Mouse (Mus musculus): Measurements from ENCODE around the gene Map3k7cl. TPM values are rescaled to one million over a fixed set of nuclear protein-coding genes. Genes with fewer than 3 reads are reported as not detected.

Gene Map3k7cl
- polyA plus RNA-seq, 1 experiment from 2014 or later = 0.15 TPM

DNA sequence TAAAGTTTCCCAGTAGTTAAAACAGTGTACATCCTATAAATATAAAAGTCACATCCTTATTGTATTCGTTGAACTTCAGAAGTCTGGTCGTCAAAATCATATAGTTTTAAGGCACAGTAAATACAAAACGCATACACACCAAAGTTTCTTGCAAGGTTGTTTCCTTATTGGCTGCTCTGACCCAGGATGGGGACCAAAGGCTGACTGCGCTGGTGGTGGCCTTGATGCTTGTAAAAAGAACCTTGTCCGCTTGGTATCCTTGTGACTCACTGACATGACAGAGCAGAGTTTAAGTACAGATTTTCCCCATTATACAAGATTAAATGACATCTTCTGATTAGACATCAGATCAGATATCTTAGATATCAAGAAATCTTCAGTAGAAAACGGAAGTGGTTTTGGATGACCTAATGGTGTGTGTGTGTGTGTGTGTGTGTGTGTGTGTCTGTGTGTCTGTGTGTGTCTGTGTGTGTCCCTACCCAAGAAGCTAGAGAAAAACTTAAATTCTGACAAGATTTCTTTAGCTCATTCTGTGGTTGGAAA is 82.2 kb downstream of the Map3k7cl start:
- Histone ChIP-seq H3K27me3 (ENCODE audit: control insufficient read depth, insufficient read depth, low read length) (no peaks in the 10 kb centered on the region), H3K9ac (ENCODE audit: low read length) (no peak overlapping the region), H3K4me2 (ENCODE audit: low read depth, low read length, severe bottlenecking) (no peak overlapping the region), H3K4me3 (ENCODE audit: low read depth, low read length) (no peak overlapping the region), H3K36me3 (ENCODE audit: control insufficient read depth, insufficient read depth, low read length) (no peaks in the 10 kb centered on the region), H3K4me1 (replicated peaks; ENCODE audit: control insufficient read depth, insufficient read depth, low read length) (no peaks in the 10 kb centered on the region), H3K9me3 (ENCODE audit: control insufficient read depth, low read length) (no peaks in the 10 kb centered on the region), H3K27ac (ENCODE audit: low read depth, low read length) (no peak overlapping the region)
- DNase-seq (ENCODE audit: low spot score) (no peak), ATAC-seq (replicated peaks; ENCODE audit: low FRiP score) (no peak)
- WGBS = 91% methylated on average over 6 of the region's 6 CpGs

DNA sequence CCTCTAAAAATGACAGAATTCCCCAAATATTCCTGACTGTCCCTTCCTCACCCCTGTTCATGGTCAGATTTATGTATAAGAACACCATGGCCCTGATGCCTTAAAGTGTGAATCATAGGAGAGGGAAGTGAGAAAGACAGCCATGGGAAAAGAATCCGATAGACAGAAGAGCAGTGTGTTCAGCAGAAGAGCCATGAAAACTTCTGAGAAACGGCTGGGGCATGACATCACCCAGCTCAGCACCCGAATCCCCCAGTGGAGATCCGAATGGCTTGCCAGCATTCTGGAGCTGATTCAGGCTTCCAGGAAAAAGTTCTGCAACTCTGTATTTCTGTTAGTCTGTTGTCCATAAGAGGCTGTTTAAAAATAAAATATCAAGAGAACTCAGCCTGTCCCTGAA is 82.7 kb downstream of the Map3k7cl start:
- H3K4me2 ChIP-seq (ENCODE audit: low read depth, low read length, severe bottlenecking) = no peak overlapping the region
- no peaks in the 10 kb centered on the region for H3K9me3 ChIP-seq (ENCODE audit: control insufficient read depth, low read length)
- ATAC-seq (replicated peaks; ENCODE audit: low FRiP score) (no peak), DNase-seq (ENCODE audit: low spot score) (no peak)
- no peaks in the 10 kb centered on the region for H3K27me3 ChIP-seq (ENCODE audit: control insufficient read depth, insufficient read depth, low read length)
- H3K9ac ChIP-seq (ENCODE audit: low read length) = no peak overlapping the region
- H3K4me3 ChIP-seq (ENCODE audit: low read depth, low read length) = no peak overlapping the region
- WGBS = 78% methylated on average over 4 of the region's 4 CpGs
- no peak overlapping the region for H3K27ac ChIP-seq (ENCODE audit: low read depth, low read length)
- no peaks in the 10 kb centered on the region for H3K4me1 ChIP-seq (replicated peaks; ENCODE audit: control insufficient read depth, insufficient read depth, low read length)
- no peaks in the 10 kb centered on the region for H3K36me3 ChIP-seq (ENCODE audit: control insufficient read depth, insufficient read depth, low read length)

DNA sequence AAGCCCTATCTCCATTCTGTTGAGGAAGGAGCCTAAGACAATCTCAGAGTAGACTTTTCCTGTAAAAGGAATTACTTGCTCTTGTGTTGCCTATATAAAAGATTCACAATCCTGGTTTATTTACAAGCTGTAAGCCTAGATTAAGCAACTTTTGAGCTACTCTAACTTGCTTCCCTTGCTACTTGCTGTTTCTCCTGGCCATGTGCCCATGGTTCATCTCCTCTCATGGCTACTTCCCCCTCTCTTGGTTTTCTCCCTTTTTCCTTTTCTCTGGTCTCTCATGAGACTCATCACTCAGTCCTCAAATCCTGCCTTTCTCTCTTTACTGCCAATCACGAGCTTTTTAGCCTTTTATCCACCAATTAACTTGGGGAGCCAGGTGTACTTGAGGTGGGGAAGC is 85.0 kb downstream of the Map3k7cl start:
- H3K4me1 ChIP-seq (replicated peaks; ENCODE audit: control insufficient read depth, insufficient read depth, low read length) = no peaks in the 10 kb centered on the region
- no peaks in the 10 kb centered on the region for H3K27me3 ChIP-seq (ENCODE audit: control insufficient read depth, insufficient read depth, low read length)
- no peak overlapping the region for H3K27ac ChIP-seq (ENCODE audit: low read depth, low read length)
- no peaks in the 10 kb centered on the region for H3K9me3 ChIP-seq (ENCODE audit: control insufficient read depth, low read length)
- no peak overlapping the region for H3K4me3 ChIP-seq (ENCODE audit: low read depth, low read length)
- H3K9ac ChIP-seq (ENCODE audit: low read length) = no peak overlapping the region
- ATAC-seq (replicated peaks; ENCODE audit: low FRiP score) (no peak), DNase-seq (ENCODE audit: low spot score) (no peak)
- WGBS = 65% methylated on average over 1 of the region's 1 CpGs
- no peak overlapping the region for H3K4me2 ChIP-seq (ENCODE audit: low read depth, low read length, severe bottlenecking)
- H3K36me3 ChIP-seq (ENCODE audit: control insufficient read depth, insufficient read depth, low read length) = no peaks in the 10 kb centered on the region

GRCm38 (mm10) chr16:87642234-87642633 is 89.1 kb downstream of the Map3k7cl start:
- Histone ChIP-seq H3K27me3 (ENCODE audit: control insufficient read depth, insufficient read depth, low read length) (no peaks in the 10 kb centered on the region), H3K4me2 (ENCODE audit: low read depth, low read length, severe bottlenecking) (no peak overlapping the region), H3K27ac (ENCODE audit: low read depth, low read length) (no peak overlapping the region), H3K4me3 (ENCODE audit: low read depth, low read length) (no peak overlapping the region), H3K4me1 (replicated peaks; ENCODE audit: control insufficient read depth, insufficient read depth, low read length) (no peaks in the 10 kb centered on the region), H3K36me3 (ENCODE audit: control insufficient read depth, insufficient read depth, low read length) (no peaks in the 10 kb centered on the region), H3K9ac (ENCODE audit: low read length) (no peak overlapping the region), H3K9me3 (ENCODE audit: control insufficient read depth, low read length) (no peaks in the 10 kb centered on the region)
- ATAC-seq (replicated peaks; ENCODE audit: low FRiP score) (no peak), DNase-seq (ENCODE audit: low spot score) (no peak)
- WGBS = 93% methylated on average over 7 of the region's 7 CpGs

DNA sequence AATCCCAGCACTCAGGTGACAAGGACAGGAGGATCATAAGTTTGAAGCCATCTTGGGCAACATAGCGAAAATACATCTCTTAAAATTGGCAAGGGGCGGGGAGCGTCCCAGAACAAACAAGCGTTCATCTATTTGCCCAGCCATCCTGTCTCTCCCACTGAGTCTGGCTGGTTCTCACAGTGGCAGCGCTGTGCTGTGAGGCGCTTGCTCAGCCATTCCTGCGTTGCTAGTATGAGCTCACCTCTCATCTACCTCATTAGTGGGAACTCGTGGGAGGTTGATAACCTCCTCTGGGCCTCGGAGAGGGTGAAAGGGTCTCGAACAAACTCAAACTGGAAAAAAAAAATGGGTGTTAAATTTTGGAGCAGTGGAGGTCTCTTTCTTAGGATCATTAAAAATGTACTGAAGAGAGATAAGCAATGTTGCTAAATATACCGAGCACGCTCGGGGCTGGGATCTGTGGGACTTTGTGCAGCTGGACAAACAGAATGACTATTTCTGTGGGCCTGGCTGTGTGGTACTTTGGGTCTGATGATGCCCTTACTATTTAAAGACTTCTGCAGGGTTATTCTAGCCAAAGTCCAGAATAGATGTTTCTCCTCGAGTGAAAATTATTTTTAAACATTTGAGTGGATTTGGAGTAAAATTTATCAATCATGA is 91.1 kb downstream of the Map3k7cl start:
- H3K9me3 ChIP-seq (ENCODE audit: control insufficient read depth, low read length) = no peaks in the 10 kb centered on the region
- ATAC-seq (replicated peaks; ENCODE audit: low FRiP score) (no peak), DNase-seq (ENCODE audit: low spot score) (no peak)
- H3K4me3 ChIP-seq (ENCODE audit: low read depth, low read length) = no peak overlapping the region
- no peaks in the 10 kb centered on the region for H3K36me3 ChIP-seq (ENCODE audit: control insufficient read depth, insufficient read depth, low read length)
- no peak overlapping the region for H3K27ac ChIP-seq (ENCODE audit: low read depth, low read length)
- WGBS = 77% methylated on average over 14 of the region's 14 CpGs
- no peaks in the 10 kb centered on the region for H3K27me3 ChIP-seq (ENCODE audit: control insufficient read depth, insufficient read depth, low read length)
- no peak overlapping the region for H3K9ac ChIP-seq (ENCODE audit: low read length)
- no peak overlapping the region for H3K4me2 ChIP-seq (ENCODE audit: low read depth, low read length, severe bottlenecking)
- no peaks in the 10 kb centered on the region for H3K4me1 ChIP-seq (replicated peaks; ENCODE audit: control insufficient read depth, insufficient read depth, low read length)

Other genes with a start within 250 kb of the Map3k7cl start
- 17.7 and 19.5 TPM in 2 replicates for gene N6amt1, start 199.1 kb upstream of the Map3k7cl start, polyA plus RNA-seq (2014; fragmentation: Nextera tagmentation; extraction: Ambion mirVana)
- 32.8 and 33.2 TPM in 2 replicates for gene Ltn1, start 120.7 kb upstream of the Map3k7cl start, polyA plus RNA-seq (2014; fragmentation: Nextera tagmentation; extraction: Ambion mirVana)
- gene Rwdd2b, start 112.8 kb upstream of the Map3k7cl start, polyA plus RNA-seq (2014; fragmentation: Nextera tagmentation; extraction: Ambion mirVana) = 9.6 and 10.3 TPM in 2 replicates
- gene Usp16, start 98.6 kb upstream of the Map3k7cl start, polyA plus RNA-seq (2014; fragmentation: Nextera tagmentation; extraction: Ambion mirVana) = 43.8 and 45.7 TPM in 2 replicates
- 606 and 643 TPM in 2 replicates for gene Cct8, start 57.5 kb upstream of the Map3k7cl start, polyA plus RNA-seq (2014; fragmentation: Nextera tagmentation; extraction: Ambion mirVana)
- gene Bach1, start 145.6 kb downstream of the Map3k7cl start, polyA plus RNA-seq (2014; fragmentation: Nextera tagmentation; extraction: Ambion mirVana) = 18.5 and 18.9 TPM in 2 replicates

All from forebrain, embryonic 11.5 days (tissue).